Mouse (Mus musculus) megakaryocyte, embryonic 14.5 days (primary cell): ENCODE results near the gene Nectin1.

Experiments
- FLI1 ChIP-seq: IDR thresholded peaks from 2 replicates; pipeline ENCODE4 v1.6.1; 2012; ENCODE audit warnings: low read length, inconsistent platforms, mixed read lengths
- GATA1 ChIP-seq: IDR thresholded peaks from 3 replicates; pipeline ENCODE4 v1.6.1; 2012; ENCODE audit warnings: mixed read lengths, low read length, inconsistent platforms, borderline replicate concordance

GRCm38 (mm10) chr9:43736046-43736730, 7.6 kb upstream of the Nectin1 start:
- no peak for TF ChIP-seq GATA1
- TF ChIP-seq FLI1, result no peak
